Mouse (Mus musculus) testis, postnatal 14 days (tissue): ENCODE measurements at regions not wholly inside any gene's neighbourhood (a gene's known extent, or its start where the extent isn't known, plus 50 kb on each side); places are given as distances from the start of the nearest gene placed in this dataset.

Experiments used
- DNase-seq: peaks from one replicate; pipeline ENCODE4 v3.0.0; 2021; ENCODE audit warnings: low spot score

DNA sequence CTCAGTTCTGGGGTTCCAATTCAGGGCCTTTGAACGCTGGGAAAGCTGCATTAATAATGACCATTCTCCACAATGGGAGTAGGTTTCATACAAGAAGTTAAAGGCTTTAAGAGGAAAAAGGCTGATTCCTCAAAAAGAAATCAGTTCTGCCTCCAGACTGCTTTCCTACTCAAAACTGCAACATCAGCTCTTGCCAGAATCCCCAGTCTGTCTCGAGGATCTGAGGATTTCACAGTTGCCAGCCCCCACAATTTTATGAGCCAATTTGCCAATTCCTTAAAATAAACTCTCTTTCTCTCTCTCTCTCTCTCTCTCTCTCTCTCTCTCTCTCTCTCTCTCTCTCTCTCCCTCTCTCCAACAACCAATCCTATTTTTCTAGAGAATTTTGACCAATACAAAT is 51.3 kb upstream of the Nhs start:
- DNase-seq: no peak
